Mouse (Mus musculus): ENCODE measurements around the gene Mgll.

- TF ChIP-seq POLR2A (IDR thresholded peaks at IDR 0.05; ENCODE audit: borderline replicate concordance, extremely low read depth, low read depth, low read length) (no peak), CTCF (IDR thresholded peaks at IDR 0.05; ENCODE audit: insufficient read depth, low read length) (no peak)
Measured at GRCm38 (mm10) chr6:88865704-88866103, 141.5 kb downstream of the Mgll start.

Data from lung, adult 2 months (tissue).